Mouse (Mus musculus): ENCODE measurements around the gene Brd4. TPM values are rescaled to one million over a fixed set of nuclear protein-coding genes. Genes with fewer than 3 reads are reported as not detected.

Brd4 gene
- total RNA-seq (2014; rRNA removed; ENCODE audit: low replicate concordance): 13.0 and 15.0 TPM in 2 replicates
- polyA plus RNA-seq (2015; fragmentation: Nextera tagmentation; extraction: Ambion mirVana): 26.8 and 28.1 TPM in 2 replicates

DNA sequence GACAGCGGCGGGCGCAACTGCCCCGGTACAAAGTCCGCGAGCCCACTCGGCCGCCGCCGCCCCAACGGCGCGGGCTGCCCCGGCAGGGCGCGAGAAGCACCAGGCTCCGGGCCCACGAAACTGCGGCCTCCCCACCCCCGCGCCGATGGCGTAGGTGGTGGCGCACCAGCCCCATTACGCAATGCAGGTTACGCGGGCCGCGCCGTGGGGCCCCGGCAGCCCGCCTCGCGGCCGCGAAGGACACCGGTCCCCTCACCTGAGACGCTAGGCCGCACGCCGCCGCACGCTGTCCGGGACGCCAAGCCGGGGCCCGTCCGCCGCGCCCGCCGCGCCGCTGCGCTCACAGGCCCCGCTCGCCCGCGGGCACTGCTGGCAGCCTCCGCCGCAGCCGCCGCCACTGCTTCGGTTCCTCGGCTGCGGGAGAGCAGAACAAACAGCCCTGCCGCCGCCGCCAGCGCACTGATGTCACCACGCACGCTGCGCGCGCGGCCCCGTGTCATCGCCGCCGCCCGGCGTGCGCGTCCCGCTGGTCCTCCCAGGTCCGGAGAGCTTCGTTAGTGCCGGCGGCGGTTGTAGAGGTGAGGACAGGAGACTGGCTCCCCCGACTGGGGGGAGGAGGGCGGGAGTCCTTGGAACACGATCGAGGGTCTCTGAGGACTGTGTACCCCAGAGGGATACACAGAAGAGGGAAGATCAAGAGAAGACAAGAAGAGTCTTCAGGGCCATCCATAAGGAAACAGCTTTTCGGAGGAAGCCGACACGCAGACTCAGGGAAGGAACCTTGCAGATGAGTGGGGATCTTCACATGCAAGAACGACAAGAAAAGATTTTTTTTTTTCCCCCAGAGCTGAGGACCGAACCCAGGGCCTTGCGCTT lies at the start of gene Brd4:
Brd4 (minus strand) TSS at position 461 of the 876 bp plus-strand sequence.
- H3K27ac ChIP-seq (ENCODE audit: low read depth): peak within 1 kb of the TSS; percentile 98
- peak within 1 kb of the TSS; percentile 82 for H3K4me3 ChIP-seq (ENCODE audit: low read depth, low read length)
- WGBS: under 1% methylated on average over 93 of the region's 100 CpGs
- H3K36me3 ChIP-seq (replicated peaks; ENCODE audit: control insufficient read depth, insufficient read depth, low read length): no peaks in the 10 kb centered on the region
- no peaks in the 10 kb centered on the region for H3K9me3 ChIP-seq (replicated peaks; ENCODE audit: control insufficient read depth, low read length)
- H3K27me3 ChIP-seq (ENCODE audit: control insufficient read depth, insufficient read depth, low read length): no peaks in the 10 kb centered on the region
- no peak for TF ChIP-seq CTCF (IDR thresholded peaks at IDR 0.05; ENCODE audit: low read depth)
- TF ChIP-seq EP300 (IDR thresholded peaks at IDR 0.05; ENCODE audit: low read depth): no peak
- peaks cover 23% of the 10 kb centered on the region for H3K4me1 ChIP-seq (ENCODE audit: control insufficient read depth, insufficient read depth)
- ATAC-seq (ENCODE audit: insufficient read depth, low read depth) (peak; percentile 88), DNase-seq (ENCODE audit: low spot score) (peak; percentile 91)
- peak within 1 kb of the TSS; percentile 80 for H3K4me2 ChIP-seq (ENCODE audit: low read depth, low read length)
- peak within 1 kb of the TSS; percentile 92 for H3K9ac ChIP-seq (replicated peaks; ENCODE audit: low read depth, low read length)

DNA sequence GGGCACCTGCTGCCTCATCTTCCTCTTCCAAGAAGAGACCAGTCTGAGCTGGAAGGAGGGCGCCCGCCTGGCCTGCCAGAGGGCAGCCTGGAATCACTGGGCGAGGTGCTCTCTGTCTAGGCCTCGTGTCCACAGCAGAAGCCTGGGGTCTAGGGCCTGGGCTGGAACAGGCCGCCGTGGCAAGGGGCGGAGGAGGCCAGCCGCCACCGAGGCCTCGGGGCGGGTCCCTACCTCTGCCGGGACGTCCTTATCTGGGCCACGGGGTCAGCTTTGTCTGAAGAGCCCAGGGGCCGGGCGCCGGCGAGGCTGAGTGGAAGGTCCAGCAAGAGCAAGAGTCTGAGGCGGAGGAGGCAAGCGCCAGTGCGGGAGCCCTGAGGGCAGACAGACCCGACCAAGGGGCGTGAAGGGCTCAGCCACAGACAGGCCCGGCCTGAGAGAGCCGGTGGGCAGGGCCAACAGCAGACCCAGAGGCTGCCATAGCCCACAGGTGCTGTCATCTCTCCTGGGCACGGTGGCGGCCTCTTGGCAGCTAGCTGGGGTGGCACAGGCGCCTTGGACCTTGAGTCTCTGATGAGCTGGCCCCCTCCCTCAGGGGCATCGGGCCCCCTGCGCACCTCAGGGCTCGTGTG lies 49.3 kb upstream of the Brd4 start:
- no peak overlapping the region for H3K4me2 ChIP-seq (ENCODE audit: low read depth, low read length)
- H3K4me1 ChIP-seq (ENCODE audit: control insufficient read depth, insufficient read depth): no peaks in the 10 kb centered on the region
- H3K27me3 ChIP-seq (ENCODE audit: control insufficient read depth, insufficient read depth, low read length): no peaks in the 10 kb centered on the region
- TF ChIP-seq CTCF (IDR thresholded peaks at IDR 0.05; ENCODE audit: low read depth) (no peak), EP300 (IDR thresholded peaks at IDR 0.05; ENCODE audit: low read depth) (no peak)
- H3K9ac ChIP-seq (replicated peaks; ENCODE audit: low read depth, low read length): no peak overlapping the region
- no peak overlapping the region for H3K27ac ChIP-seq (ENCODE audit: low read depth)
- no peak for DNase-seq (ENCODE audit: low spot score)
- no peaks in the 10 kb centered on the region for H3K9me3 ChIP-seq (replicated peaks; ENCODE audit: control insufficient read depth, low read length)
- peaks cover 81% of the 10 kb centered on the region for H3K36me3 ChIP-seq (replicated peaks; ENCODE audit: control insufficient read depth, insufficient read depth, low read length)
- ATAC-seq (ENCODE audit: insufficient read depth, low read depth): peak; percentile 30; the same call in 1 of the 2 replicates
- no peak overlapping the region for H3K4me3 ChIP-seq (ENCODE audit: low read depth, low read length)
- WGBS: 66% methylated on average over 31 of the region's 31 CpGs

DNA sequence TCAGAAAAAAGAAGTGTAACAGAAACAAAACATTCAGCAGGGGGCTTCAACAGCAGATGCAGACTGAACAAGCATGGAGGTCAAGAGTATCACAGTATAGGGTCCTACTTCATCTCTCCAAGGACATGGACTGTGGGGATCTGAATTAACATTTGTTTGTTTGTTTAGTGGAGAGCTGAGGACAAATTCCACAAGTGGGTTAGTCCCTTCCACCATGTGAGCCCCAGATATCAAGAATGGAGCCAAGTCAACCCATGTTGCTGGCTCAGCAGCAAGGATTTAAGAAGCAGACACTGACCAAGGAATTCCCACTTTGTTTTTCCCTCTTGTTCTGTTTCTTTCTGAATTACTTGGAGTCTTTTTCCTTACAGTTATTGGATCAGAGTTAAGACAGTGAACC lies 43.0 kb upstream of the Brd4 start:
- ATAC-seq (ENCODE audit: insufficient read depth, low read depth) (no peak), DNase-seq (ENCODE audit: low spot score) (no peak)
- no peak overlapping the region for H3K4me3 ChIP-seq (ENCODE audit: low read depth, low read length)
- H3K36me3 ChIP-seq (replicated peaks; ENCODE audit: control insufficient read depth, insufficient read depth, low read length): peaks cover 64% of the 10 kb centered on the region
- no peaks in the 10 kb centered on the region for H3K9me3 ChIP-seq (replicated peaks; ENCODE audit: control insufficient read depth, low read length)
- no peak overlapping the region for H3K4me2 ChIP-seq (ENCODE audit: low read depth, low read length)
- no peak overlapping the region for H3K9ac ChIP-seq (replicated peaks; ENCODE audit: low read depth, low read length)
- no peaks in the 10 kb centered on the region for H3K27me3 ChIP-seq (ENCODE audit: control insufficient read depth, insufficient read depth, low read length)
- TF ChIP-seq EP300 (IDR thresholded peaks at IDR 0.05; ENCODE audit: low read depth) (no peak), CTCF (IDR thresholded peaks at IDR 0.05; ENCODE audit: low read depth) (no peak)
- H3K4me1 ChIP-seq (ENCODE audit: control insufficient read depth, insufficient read depth): peaks cover under 1% of the 10 kb centered on the region; the same call in 1 of the 2 replicates
- no peak overlapping the region for H3K27ac ChIP-seq (ENCODE audit: low read depth)

DNA sequence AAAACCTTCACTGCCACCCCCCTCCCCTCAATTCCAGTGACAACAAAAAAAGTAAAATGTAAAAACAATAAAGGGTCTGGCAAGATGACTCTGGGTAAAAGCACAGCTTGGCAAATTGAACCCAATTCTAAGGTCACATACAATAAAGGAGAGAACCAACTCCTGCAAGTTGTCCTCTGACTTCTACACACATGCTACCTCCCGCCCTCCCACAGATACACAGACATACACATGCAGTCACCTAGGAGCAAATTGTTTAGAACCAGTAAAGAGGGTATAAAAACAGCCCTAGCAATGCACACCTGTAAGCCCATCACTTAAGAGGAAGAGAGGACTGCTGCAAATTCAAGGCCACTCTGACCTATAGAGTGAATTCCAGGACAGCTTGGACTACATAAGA lies 38.3 kb upstream of the Brd4 start:
- Histone ChIP-seq H3K36me3 (replicated peaks; ENCODE audit: control insufficient read depth, insufficient read depth, low read length) (peaks cover 44% of the 10 kb centered on the region), H3K27me3 (ENCODE audit: control insufficient read depth, insufficient read depth, low read length) (no peaks in the 10 kb centered on the region)
- 86% methylated on average over 1 of the region's 1 CpGs for WGBS

DNA sequence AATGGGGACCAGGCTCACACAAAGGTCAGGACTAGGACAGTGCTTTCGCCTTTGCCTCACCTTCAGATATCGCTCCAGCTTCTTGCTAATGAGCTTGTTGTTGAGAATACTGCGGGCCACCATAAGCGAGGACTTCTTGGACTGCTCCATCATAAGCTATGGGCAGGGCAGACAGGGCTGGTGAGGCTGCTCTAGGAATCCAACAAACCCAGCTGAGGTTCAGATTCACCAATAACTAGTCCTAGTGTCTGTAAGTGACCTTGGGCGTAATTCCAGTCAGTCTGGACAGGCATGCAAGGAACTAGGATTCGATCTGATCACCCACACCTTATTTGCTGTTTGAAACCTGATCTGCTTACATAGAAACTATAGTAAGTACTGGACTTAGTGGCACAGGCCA lies 37.3 kb upstream of the Brd4 start:
- no peak for TF ChIP-seq CTCF (IDR thresholded peaks at IDR 0.05; ENCODE audit: low read depth)
- TF ChIP-seq EP300 (IDR thresholded peaks at IDR 0.05; ENCODE audit: low read depth): no peak
- peaks cover 20% of the 10 kb centered on the region for H3K4me1 ChIP-seq (ENCODE audit: control insufficient read depth, insufficient read depth)
- H3K27me3 ChIP-seq (ENCODE audit: control insufficient read depth, insufficient read depth, low read length): no peaks in the 10 kb centered on the region
- 11% methylated on average over 6 of the region's 6 CpGs for WGBS
- DNase-seq (ENCODE audit: low spot score) (no peak), ATAC-seq (ENCODE audit: insufficient read depth, low read depth) (no peak)
- peak overlapping the region; percentile 68 for H3K9ac ChIP-seq (replicated peaks; ENCODE audit: low read depth, low read length)
- H3K4me3 ChIP-seq (ENCODE audit: low read depth, low read length): peak overlapping the region; percentile 78
- H3K27ac ChIP-seq (ENCODE audit: low read depth): peak overlapping the region; percentile 95
- H3K9me3 ChIP-seq (replicated peaks; ENCODE audit: control insufficient read depth, low read length): no peaks in the 10 kb centered on the region
- H3K4me2 ChIP-seq (ENCODE audit: low read depth, low read length): peak overlapping the region; percentile 92
- peaks cover 45% of the 10 kb centered on the region for H3K36me3 ChIP-seq (replicated peaks; ENCODE audit: control insufficient read depth, insufficient read depth, low read length)

More for the DNA sequence above, 38.3 kb upstream of the Brd4 start:
- DNase-seq (ENCODE audit: low spot score): no peak
- no peak overlapping the region; the same call in 1 of the 2 replicates for H3K27ac ChIP-seq (ENCODE audit: low read depth)
- no peak overlapping the region for H3K9ac ChIP-seq (replicated peaks; ENCODE audit: low read depth, low read length)
- no peak overlapping the region for H3K4me3 ChIP-seq (ENCODE audit: low read depth, low read length)
- H3K4me2 ChIP-seq (ENCODE audit: low read depth, low read length): no peak overlapping the region
- TF ChIP-seq EP300 (IDR thresholded peaks at IDR 0.05; ENCODE audit: low read depth): no peak
- no peak for TF ChIP-seq CTCF (IDR thresholded peaks at IDR 0.05; ENCODE audit: low read depth)
- H3K9me3 ChIP-seq (replicated peaks; ENCODE audit: control insufficient read depth, low read length): no peaks in the 10 kb centered on the region
- no peak for ATAC-seq (ENCODE audit: insufficient read depth, low read depth)
- H3K4me1 ChIP-seq (ENCODE audit: control insufficient read depth, insufficient read depth): peaks cover 20% of the 10 kb centered on the region
